Mouse (Mus musculus) intestine, embryonic 14.5 days (tissue): ENCODE results near the gene Pcbp4. TPM values are rescaled to one million over a fixed set of nuclear protein-coding genes. Genes with fewer than 3 reads are reported as not detected.

ENCODE experiments used
- ATAC-seq: fragments of 200-750 bp; cut with Nextera tagmentation; replicated peaks from 2 replicates; pipeline ENCODE4 v1.8.0; 2017; ENCODE audit warnings: low read depth, moderate number of reproducible peaks, moderate TSS enrichment, moderate library complexity; ENCODE audit not compliant: low FRiP score, low TSS enrichment
- DNase-seq: peaks from one replicate; pipeline ENCODE4 v3.0.0-alpha.2; 2018; ENCODE audit warnings: low spot score
- H3K27ac ChIP-seq: fragments of 300-500 bp; sonication (generic); 2 replicates; pipeline ENCODE4 v1.5.1; 2014; ENCODE audit warnings: low read depth, mild to moderate bottlenecking, control low read depth
- H3K27me3 ChIP-seq: fragments of 300-500 bp; sonication (generic); replicated peaks from 2 replicates; pipeline ENCODE4 v1.6.1; 2014; ENCODE audit warnings: low read length, control low read depth; ENCODE audit not compliant: control insufficient read depth, insufficient read depth
- H3K36me3 ChIP-seq: fragments of 300-500 bp; sonication (generic); 2 replicates; pipeline ENCODE4 v1.6.1; 2014; ENCODE audit warnings: low read length, control low read depth; ENCODE audit not compliant: control insufficient read depth, insufficient read depth
- H3K4me1 ChIP-seq: fragments of 300-500 bp; sonication (generic); replicated peaks from 2 replicates; pipeline ENCODE4 v1.6.1; 2014; ENCODE audit warnings: low read length, control low read depth, mixed read lengths; ENCODE audit not compliant: control insufficient read depth, insufficient read depth
- H3K4me2 ChIP-seq: fragments of 300-500 bp; sonication (generic); 2 replicates; pipeline ENCODE4 v1.6.1; 2014; ENCODE audit warnings: low read length
- H3K4me3 ChIP-seq: fragments of 300-500 bp; sonication (generic); 2 replicates; pipeline ENCODE4 v1.5.1; 2014; ENCODE audit warnings: low read depth, low read length, control low read depth, mixed read lengths
- H3K9ac ChIP-seq: fragments of 300-500 bp; sonication (generic); 2 replicates; pipeline ENCODE4 v1.6.1; 2014; ENCODE audit warnings: mild to moderate bottlenecking, low read length
- H3K9me3 ChIP-seq: fragments of 300-500 bp; sonication (generic); 2 replicates; pipeline ENCODE4 v1.6.1; 2016; ENCODE audit warnings: low read length, control low read depth; ENCODE audit not compliant: control insufficient read depth
- WGBS: fragments of 180-500 bp; shearing (Covaris S2); extraction: QIAGEN DNeasy Blood & Tissue Kit; methylation state at CpG from one replicate; pipeline ENCODE4 v1.1.7; 2014; 5-methylcytosine and 5-hydroxymethylcytosine counted together
- polyA plus RNA-seq: library from polyadenylated mRNA; unstranded; fragments of >200 nt; fragmentation: Nextera tagmentation; extraction: Ambion mirVana; gene quantifications from 2 replicates; pipeline ENCODE4 v1.2.1, GENCODE M21; 2014

Pcbp4 gene
- 55.3 and 73.4 TPM in 2 replicates for polyA plus RNA-seq

DNA sequence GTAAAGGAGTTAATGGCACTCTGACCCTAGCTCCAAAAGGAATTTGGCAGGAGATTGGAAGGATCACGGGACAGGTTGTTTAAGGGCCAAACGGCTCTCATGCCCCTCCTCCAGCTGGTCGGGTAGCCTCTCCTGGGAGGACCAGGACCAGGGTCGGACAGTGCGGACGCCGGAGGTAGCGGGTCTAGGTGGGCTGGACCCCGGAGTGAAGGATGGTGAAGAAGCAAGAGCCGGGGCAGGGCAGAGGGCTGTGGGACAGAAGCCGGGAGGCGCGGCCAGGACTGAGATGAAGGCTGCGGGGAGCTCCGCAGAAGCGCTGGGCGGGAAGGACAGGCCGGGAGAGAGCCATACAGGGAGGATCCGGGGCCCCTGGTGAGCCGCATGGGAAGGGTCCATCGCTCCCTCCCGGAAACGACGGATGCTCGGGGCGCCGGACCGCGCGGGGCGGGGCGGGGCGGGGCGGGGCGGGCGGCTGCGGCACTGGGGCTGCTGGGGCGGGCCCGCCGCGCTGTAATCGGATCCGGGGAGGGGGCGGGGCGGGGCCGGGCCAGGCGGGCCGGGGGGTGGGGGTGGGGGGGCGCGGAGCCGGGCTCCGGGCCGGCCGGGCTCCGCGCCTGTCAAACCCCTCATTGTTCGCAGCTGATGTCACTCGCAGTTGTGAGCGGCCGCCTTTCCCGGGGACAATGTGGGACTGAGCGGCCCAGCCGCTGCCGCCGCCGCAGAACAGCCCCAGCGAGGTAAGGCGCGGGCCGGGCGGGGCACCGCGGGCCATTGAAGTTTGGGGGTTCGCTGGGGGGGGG is at the start of gene Pcbp4:
Gene Pcbp4 (plus strand): TSS at position 21 of the 800 bp plus-strand sequence.
- H3K4me1 ChIP-seq, result peaks cover 66% of the 10 kb centered on the region
- WGBS, result under 1% methylated on average over 39 of the region's 74 CpGs
- no peaks in the 10 kb centered on the region for H3K9me3 ChIP-seq
- no peaks in the 10 kb centered on the region for H3K27me3 ChIP-seq
- H3K9ac ChIP-seq, result peak within 1 kb of the TSS; percentile 71
- ATAC-seq (peak; percentile 77), DNase-seq (peak; percentile 89)
- peak within 1 kb of the TSS; percentile 78 for H3K27ac ChIP-seq
- peak within 1 kb of the TSS; percentile 67 for H3K4me3 ChIP-seq
- peak within 1 kb of the TSS; percentile 81 for H3K4me2 ChIP-seq
- H3K36me3 ChIP-seq, result 0 out of 2 replicates have a peak, but pooled peaks cover 9% of the 10 kb centered on the region

DNA sequence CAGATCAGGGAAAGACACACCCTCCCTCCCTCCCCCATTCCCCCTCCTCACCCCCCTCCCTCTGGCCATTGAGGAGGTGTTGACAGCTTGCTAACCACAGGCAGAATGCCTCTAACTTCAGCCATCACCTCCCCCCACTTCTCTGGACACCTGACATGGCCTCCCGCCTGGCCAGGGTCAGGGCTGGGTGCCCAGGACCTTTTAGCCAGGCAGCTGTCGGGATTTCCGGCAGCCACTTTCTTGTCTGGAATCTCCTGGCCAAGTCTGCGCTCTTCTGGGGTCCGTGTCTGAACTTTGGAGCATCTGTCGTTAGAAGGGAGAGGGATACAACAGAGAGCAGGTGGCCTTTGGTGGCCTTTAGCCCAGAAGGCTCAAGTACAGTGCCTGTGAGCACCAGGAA is 47.8 kb upstream of the Pcbp4 start:
- no peaks in the 10 kb centered on the region for H3K4me1 ChIP-seq
- H3K27me3 ChIP-seq, result no peaks in the 10 kb centered on the region
- H3K4me2 ChIP-seq, result no peak overlapping the region
- H3K36me3 ChIP-seq, result no peaks in the 10 kb centered on the region
- 27% methylated on average over 6 of the region's 6 CpGs for WGBS
- no peak overlapping the region for H3K9ac ChIP-seq
- no peak overlapping the region for H3K4me3 ChIP-seq
- DNase-seq (no peak), ATAC-seq (no peak)
- peaks cover 3% of the 10 kb centered on the region; the same call in 1 of the 2 replicates for H3K9me3 ChIP-seq
- H3K27ac ChIP-seq, result no peak overlapping the region

DNA sequence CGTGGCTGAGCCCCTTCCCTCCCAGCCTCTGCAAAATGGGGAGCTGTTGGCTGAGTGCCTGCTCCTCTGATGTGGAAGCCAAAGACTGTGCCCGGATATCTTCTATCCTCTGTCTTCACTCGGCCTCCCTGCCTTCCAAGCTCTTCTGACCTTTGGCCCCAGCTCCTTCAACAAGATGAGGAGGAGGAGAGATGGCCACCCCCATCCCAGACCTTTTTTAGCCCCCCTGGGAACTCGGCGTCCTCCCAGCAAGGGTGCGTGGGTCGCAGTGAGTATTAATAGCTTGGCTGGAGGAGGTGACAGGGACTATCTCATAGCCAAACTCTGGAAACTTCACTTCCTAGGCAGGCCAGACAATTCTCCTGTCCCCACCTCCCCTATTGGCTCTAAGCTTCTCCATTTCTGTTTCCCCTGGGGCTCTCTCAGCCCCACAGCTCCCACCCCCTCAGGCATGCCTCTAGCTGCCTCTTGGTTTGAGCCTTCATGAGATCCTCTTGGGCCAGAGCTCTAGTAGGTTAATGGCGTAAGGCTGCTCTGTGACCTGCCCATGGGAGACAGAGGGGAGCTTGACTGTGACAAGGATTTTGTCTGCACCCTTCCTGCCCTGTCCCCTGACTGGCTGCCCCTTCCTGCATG is 46.5 kb upstream of the Pcbp4 start:
- Histone ChIP-seq H3K36me3 (no peaks in the 10 kb centered on the region), H3K4me2 (no peak overlapping the region), H3K9me3 (peaks cover 3% of the 10 kb centered on the region; the same call in 1 of the 2 replicates), H3K4me3 (no peak overlapping the region), H3K4me1 (peaks cover 3% of the 10 kb centered on the region; the same call in 1 of the 2 replicates), H3K27ac (no peak overlapping the region), H3K27me3 (no peaks in the 10 kb centered on the region), H3K9ac (no peak overlapping the region)
- ATAC-seq, result 0 out of 2 replicates have a peak, but pooled peaks have one; percentile 14
- 46% methylated on average over 8 of the region's 8 CpGs for WGBS
- DNase-seq, result no peak

- no peak for DNase-seq
- no peak for ATAC-seq
- Histone ChIP-seq H3K27me3 (no peaks in the 10 kb centered on the region), H3K36me3 (no peaks in the 10 kb centered on the region), H3K9ac (no peak overlapping the region), H3K4me2 (no peak overlapping the region), H3K4me1 (peaks cover 3% of the 10 kb centered on the region; the same call in 1 of the 2 replicates), H3K27ac (no peak overlapping the region), H3K9me3 (peaks cover 3% of the 10 kb centered on the region; the same call in 1 of the 2 replicates), H3K4me3 (no peak overlapping the region)
- WGBS, result 99% methylated on average over 4 of the region's 4 CpGs
Measured at GRCm38 (mm10) chr9:106409096-106409495, 44.0 kb upstream of the Pcbp4 start.

- no peaks in the 10 kb centered on the region for H3K27me3 ChIP-seq
- 82% methylated on average over 2 of the region's 2 CpGs for WGBS
- peaks cover 3% of the 10 kb centered on the region; the same call in 1 of the 2 replicates for H3K4me1 ChIP-seq
- peaks cover 3% of the 10 kb centered on the region; the same call in 1 of the 2 replicates for H3K9me3 ChIP-seq
- H3K27ac ChIP-seq, result no peak overlapping the region
- no peak overlapping the region for H3K4me3 ChIP-seq
- no peak for ATAC-seq
- H3K36me3 ChIP-seq, result no peaks in the 10 kb centered on the region
- no peak overlapping the region for H3K9ac ChIP-seq
- H3K4me2 ChIP-seq, result no peak overlapping the region
- DNase-seq, result no peak
Measured at GRCm38 (mm10) chr9:106410086-106410650, 42.9 kb upstream of the Pcbp4 start.

GRCm38 (mm10) chr9:106411091-106411594 is 41.9 kb upstream of the Pcbp4 start:
- no peak overlapping the region for H3K4me2 ChIP-seq
- ATAC-seq, result no peak
- 56% methylated on average over 9 of the region's 9 CpGs for WGBS

DNA sequence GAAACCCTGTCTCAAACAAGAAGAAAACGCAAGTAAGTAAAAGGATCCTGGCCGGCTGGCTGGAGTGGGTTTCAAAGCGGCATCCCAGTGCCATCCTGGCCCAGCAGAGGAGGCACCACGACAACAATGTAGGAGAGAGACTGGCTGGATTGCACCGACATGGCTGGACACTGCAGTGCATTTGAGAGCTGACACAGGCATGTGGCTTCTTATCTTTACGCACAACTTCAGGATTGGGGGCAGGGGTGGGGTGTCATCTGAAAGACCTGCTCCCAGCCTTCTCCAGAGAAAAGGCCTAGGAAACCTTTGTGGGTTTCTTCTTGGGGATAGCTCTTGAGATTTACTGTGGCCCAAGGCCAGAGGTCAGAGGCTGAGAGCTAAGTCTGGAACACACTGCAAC is 41.4 kb upstream of the Pcbp4 start:
- Histone ChIP-seq H3K27ac (no peak overlapping the region), H3K9ac (no peak overlapping the region), H3K4me3 (no peak overlapping the region), H3K4me1 (peaks cover 3% of the 10 kb centered on the region; the same call in 1 of the 2 replicates), H3K4me2 (no peak overlapping the region), H3K36me3 (no peaks in the 10 kb centered on the region), H3K9me3 (peaks cover 3% of the 10 kb centered on the region; the same call in 1 of the 2 replicates), H3K27me3 (no peaks in the 10 kb centered on the region)
- ATAC-seq (no peak), DNase-seq (no peak)
- 65% methylated on average over 6 of the region's 6 CpGs for WGBS

More at GRCm38 (mm10) chr9:106411091-106411594, 41.9 kb upstream of the Pcbp4 start:
- peaks cover 3% of the 10 kb centered on the region; the same call in 1 of the 2 replicates for H3K9me3 ChIP-seq
- DNase-seq, result no peak
- no peak overlapping the region for H3K4me3 ChIP-seq
- H3K27ac ChIP-seq, result no peak overlapping the region
- H3K4me1 ChIP-seq, result peaks cover 3% of the 10 kb centered on the region; the same call in 1 of the 2 replicates
- no peaks in the 10 kb centered on the region for H3K27me3 ChIP-seq
- no peak overlapping the region for H3K9ac ChIP-seq
- H3K36me3 ChIP-seq, result no peaks in the 10 kb centered on the region

GRCm38 (mm10) chr9:106412210-106412609 is 40.9 kb upstream of the Pcbp4 start:
- peaks cover 3% of the 10 kb centered on the region; the same call in 1 of the 2 replicates for H3K9me3 ChIP-seq
- no peak for DNase-seq

More at GRCm38 (mm10) chr9:106412210-106412609, 40.9 kb upstream of the Pcbp4 start:
- H3K27ac ChIP-seq, result no peak overlapping the region
- no peaks in the 10 kb centered on the region for H3K36me3 ChIP-seq
- H3K4me1 ChIP-seq, result peaks cover 3% of the 10 kb centered on the region; the same call in 1 of the 2 replicates
- 71% methylated on average over 3 of the region's 3 CpGs for WGBS
- no peak overlapping the region for H3K9ac ChIP-seq
- no peaks in the 10 kb centered on the region for H3K27me3 ChIP-seq
- no peak overlapping the region for H3K4me2 ChIP-seq
- ATAC-seq, result no peak
- H3K4me3 ChIP-seq, result no peak overlapping the region
